Mouse (Mus musculus) CD4-positive, CD25-positive, alpha-beta regulatory T cell, adult 4 months (primary cell): ENCODE measurements around the gene Obsl1. TPM values are rescaled to one million over a fixed set of nuclear protein-coding genes. Genes with fewer than 3 reads are reported as not detected.

Source experiments
- ATAC-seq: one replicate; pipeline ENCODE4 v1.8.0; 2017
- polyA plus RNA-seq, 2 experiments: library from polyadenylated mRNA; unstranded; fragments of 100-300 nt; shearing (Covaris generic); gene quantifications; one replicate each; pipeline ENCODE4 v1.2.1; 2017

Obsl1 gene
- polyA plus RNA-seq, 2 experiments from 2014 or later: not detected

DNA sequence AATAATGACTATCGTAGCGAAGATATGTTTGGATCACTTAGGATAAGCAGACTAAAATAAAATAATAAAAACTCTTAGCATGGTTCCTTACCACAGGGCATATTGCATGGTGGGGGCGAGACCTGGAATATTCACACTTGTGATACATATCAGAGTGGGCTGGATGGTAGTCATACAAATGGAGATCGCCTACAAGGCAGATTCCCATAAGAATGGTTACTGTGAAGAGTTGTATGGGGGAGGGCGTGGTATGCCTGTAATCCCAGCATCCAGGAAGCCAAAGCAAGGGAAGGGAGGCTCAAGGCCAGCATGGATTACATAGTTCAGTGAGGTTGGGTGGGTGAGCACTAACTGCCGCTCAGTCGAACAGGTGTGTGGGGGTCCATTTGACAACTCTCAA is 25.5 kb downstream of the Obsl1 start:
- ATAC-seq: no peak

DNA sequence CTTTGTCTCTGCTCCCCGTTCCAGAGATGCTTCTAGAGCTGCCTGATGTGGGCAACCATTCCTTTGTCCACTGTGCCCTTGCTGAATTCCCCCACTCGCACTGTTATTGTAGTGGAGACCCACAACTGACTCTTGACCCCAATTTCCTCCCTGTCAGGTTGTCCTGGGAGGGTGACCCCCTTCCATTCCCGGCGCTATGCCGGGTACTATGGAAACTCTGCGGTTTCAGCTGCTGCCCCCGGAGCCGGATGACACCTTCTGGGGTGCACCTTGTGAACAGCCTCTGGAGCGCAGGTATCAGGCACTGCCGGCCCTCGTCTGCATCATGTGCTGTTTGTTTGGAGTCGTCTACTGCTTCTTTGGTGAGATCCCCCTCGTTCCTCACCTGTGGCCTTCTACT is 26.2 kb downstream of the Obsl1 start:
- ATAC-seq: no peak

- ATAC-seq: peak; percentile 0
These were observed 26.6 kb downstream of the Obsl1 start for GRCm38 (mm10) chr1:75479635-75479989.

DNA sequence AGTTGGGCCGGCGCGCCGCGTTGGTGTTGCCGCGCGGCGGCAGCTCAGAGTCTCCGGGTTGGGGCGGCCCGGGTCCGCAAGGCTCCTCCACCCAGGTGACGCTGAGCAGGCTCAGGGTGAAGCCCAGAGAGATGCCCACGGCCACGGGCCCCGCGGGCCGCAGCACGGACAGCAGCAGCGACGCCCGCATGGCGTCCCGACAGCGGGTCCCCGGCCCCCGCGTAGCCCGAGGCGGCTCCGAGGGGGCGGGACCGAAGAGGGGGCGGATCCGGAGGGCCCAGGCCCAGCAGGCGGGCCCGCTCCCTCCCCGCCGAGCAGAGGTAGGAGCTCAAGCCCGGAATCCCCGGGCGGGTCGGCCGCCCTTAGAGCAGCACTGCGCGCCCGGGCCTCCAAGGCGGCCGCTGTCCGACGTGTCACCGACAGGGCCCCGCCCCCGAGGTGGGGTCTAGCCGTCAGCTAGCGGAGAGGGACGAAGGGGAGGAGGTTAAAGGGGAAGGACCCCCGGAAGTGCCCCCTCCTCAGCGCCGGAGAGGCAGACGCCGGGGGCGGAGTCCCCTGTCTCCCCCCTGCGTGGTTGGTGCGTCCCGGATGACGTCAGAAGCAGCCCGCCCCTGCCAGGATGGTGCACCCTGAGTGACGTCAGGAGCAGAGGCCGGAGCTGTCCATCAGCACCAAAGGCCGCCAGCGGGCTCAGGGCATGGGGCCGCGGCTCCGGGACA is 27.2 kb downstream of the Obsl1 start, which contains the start of the genes Chpf and Tmem198:
TSS of gene Chpf (minus strand) at position 392 of the 719 bp plus-strand sequence.
TSS of gene Tmem198 (plus strand) at position 617 of the 719 bp plus-strand sequence.
- ATAC-seq: peak; percentile 88

GRCm38 (mm10) chr1:75478497-75478896 is 27.8 kb downstream of the Obsl1 start:
- peak; percentile 7 for ATAC-seq

- ATAC-seq: no peak
These were observed 28.3 kb downstream of the Obsl1 start for GRCm38 (mm10) chr1:75477966-75478290.

- peak; percentile 24 for ATAC-seq
These were observed 28.8 kb downstream of the Obsl1 start for GRCm38 (mm10) chr1:75477264-75477965.

DNA sequence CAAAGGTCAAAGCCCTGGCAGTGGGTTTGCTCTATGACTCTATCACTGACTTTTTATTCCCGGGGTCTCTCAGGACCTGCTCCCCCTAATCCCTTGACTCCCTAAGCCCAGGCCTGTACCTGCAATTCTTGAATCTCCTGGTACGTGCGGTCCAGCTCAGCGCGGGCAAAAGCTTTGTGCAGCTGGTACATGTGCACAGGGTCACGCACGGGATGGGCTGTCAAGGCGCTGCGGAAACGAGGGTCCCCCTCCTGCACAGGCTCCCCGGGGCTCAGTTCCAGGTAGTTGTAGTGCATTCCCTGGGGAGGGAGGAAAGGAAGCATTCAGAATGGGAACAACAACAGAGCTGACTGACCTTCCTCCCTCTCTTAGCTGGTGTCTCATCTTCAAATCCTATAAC is 29.8 kb downstream of the Obsl1 start:
- no peak for ATAC-seq

DNA sequence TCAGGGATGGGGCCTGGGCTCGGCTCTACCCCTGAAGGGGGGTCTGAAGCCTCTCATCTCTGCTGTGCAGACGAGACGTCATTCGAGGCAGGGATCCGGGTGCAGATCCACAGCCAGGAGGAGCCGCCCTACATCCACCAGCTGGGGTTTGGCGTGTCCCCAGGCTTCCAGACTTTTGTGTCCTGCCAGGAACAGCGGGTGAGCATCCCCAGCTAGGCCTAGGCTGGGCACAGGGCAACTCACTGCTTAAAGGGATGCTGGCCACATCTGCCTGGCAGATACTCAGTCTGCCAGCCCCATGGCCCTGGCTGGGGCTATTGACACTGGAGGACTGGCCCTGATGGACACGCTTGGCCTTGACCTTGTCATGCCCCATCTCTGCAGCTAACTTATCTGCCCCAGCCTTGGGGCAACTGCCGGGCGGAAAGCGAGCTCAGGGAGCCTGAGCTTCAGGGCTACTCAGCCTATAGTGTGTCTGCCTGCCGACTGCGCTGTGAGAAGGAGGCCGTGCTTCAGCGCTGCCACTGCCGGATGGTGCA is 36.9 kb downstream of the Obsl1 start:
- ATAC-seq: no peak

- ATAC-seq: peak; percentile 90
These were observed 38.9 kb downstream of the Obsl1 start for GRCm38 (mm10) chr1:75467215-75467927.

- no peak for ATAC-seq
These were observed 42.5 kb downstream of the Obsl1 start for GRCm38 (mm10) chr1:75463652-75464204.

GRCm38 (mm10) chr1:75462636-75463035 is 43.6 kb downstream of the Obsl1 start:
- no peak for ATAC-seq

- no peak for ATAC-seq
These were observed 46.0 kb downstream of the Obsl1 start for GRCm38 (mm10) chr1:75460297-75460696.

DNA sequence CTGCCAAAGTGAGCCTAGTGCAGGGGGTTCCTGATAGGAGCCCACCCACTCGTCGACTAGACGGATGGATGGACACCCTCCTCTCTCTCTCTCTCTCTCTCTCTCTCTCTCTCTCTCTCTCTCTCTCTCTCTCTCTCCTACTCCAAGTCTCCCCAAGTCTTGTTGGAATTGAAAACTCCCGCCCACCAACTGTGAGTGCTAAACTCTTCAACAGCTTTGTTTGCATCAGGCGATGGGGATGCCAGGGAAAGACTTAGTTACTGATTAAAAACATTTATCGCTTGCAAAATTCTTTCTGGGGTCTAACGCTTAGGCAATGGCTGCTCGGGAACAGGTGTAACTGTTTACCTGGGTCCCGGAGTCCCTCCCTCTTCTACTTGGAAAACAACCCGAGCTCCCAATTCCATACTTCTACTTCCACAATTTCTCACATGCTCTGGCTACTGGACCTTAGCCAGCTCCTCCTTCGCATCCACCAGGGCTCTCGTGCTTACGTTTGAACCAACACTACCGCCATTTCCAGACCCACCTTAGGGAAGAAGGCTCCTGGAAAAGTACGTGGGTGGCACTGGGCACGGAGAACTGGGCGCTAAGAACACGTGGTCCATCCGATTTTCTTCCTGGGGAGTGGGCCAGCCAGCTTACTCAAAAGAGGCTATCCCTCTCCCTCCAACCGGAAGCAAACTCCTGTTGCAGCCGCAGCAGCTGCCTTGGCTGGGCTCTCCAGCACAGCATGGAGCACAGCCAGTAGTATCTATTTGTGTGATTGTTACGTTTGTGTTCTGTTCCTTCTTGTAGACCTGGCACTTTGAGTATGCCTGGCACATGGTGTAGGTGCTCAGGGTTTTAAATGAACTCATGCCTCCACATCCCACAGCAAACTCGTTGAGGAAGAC is 47.2 kb downstream of the Obsl1 start:
- no peak for ATAC-seq

DNA sequence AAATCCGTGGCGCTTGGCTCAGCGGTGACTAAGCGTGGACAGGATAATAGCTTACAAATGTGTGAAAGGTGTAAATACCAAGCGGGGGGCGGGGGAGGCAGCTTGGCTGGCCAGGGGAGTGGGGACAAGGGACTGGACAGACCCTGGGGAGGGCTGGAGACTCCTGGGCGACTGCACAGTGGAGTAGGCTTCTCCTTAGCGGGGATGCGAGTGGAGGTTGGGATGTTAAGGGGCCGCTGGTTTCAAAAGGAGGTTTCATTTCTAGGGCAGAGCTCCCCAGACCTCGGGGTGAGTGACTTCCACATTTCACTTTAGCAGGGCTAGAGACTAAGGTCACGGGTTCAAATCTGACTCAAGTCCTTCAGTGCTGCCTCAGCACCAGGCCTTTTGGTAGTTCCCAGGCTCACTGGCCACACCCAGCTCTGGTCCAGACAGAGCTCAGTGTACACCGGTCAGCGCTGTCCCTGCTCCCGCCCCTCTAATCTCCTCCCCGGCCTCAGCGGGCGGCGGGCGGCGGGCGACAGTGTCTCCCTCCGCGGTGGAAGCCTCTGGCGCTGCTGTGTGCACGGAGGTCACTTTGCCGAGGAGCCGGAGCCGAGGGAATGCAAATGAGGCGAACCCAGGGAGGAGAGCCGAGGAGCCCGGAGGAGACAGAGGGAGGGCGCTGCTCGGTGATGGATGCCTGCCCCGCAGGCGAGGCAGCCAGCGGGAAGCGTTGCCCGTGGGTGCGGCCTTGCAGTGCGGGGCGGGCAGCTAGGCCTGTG is 48.0 kb downstream of the Obsl1 start:
- ATAC-seq: no peak

GRCm38 (mm10) chr1:75457710-75458024 is 48.6 kb downstream of the Obsl1 start:
- ATAC-seq: no peak

DNA sequence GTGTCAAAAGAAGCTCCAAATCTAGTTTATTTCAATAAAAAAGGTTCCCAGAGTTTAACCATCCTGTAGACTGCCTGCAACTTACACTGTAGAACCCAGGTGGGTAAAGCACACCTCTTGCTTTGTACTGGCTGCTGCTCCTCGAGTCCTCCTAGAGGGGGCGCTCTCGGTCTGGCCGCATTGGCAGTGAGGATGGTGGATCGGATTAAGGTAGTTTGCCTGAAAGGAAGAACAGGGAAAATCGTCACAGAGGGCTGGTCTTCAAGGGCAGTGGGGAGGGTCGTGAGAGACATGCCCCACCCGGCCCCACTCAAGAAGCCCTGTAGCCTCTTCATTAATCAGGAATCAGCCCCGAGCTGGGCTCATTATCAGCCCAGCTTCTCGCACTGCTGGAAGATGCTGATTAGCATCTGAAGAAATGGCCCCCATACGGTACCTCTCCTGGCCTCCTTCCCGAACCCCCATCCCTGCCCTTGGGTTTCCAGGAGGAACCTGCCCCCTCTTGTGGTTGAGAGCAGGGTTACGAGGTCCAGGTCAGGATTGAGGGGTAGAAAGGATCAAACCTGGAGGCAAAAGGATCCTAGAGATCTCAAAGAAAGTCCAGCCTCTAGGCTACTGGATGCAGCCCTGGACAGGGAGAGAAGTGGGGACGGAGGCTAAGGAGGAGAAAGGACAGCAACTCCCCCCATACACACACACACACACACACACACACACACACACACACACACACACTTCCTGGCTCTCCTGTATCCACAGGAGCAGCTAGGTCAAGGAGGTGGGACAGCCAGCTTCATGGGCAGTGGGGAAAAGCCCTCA is 49.3 kb downstream of the Obsl1 start:
- ATAC-seq: no peak

- ATAC-seq: no peak
These were observed 50.3 kb downstream of the Obsl1 start for GRCm38 (mm10) chr1:75455948-75456347.

GRCm38 (mm10) chr1:75455433-75455832 is 50.8 kb downstream of the Obsl1 start:
- no peak for ATAC-seq

GRCm38 (mm10) chr1:75451900-75452299 is 54.4 kb downstream of the Obsl1 start:
- no peak for ATAC-seq
